Mouse (Mus musculus): ENCODE measurements around the gene Nrp1.

Nrp1 gene

GRCm38 (mm10) chr8:128466681-128467430 is 108.5 kb downstream of the Nrp1 start:
- DNase-seq (ENCODE audit: low spot score in 2 of 2), result no peak

GRCm38 (mm10) chr8:128470097-128470496 is 111.7 kb downstream of the Nrp1 start:
- no peak for DNase-seq (ENCODE audit: low spot score in 2 of 2)

- DNase-seq (ENCODE audit: low spot score in 2 of 2), result no peak
These were observed 112.8 kb downstream of the Nrp1 start for GRCm38 (mm10) chr8:128471186-128471585.

- no peak for DNase-seq (ENCODE audit: low spot score in 2 of 2)
These were observed 114.5 kb downstream of the Nrp1 start for GRCm38 (mm10) chr8:128472871-128473270.

GRCm38 (mm10) chr8:128473456-128474239 is 115.2 kb downstream of the Nrp1 start:
- no peak for DNase-seq (ENCODE audit: low spot score in 2 of 2)

GRCm38 (mm10) chr8:128474614-128475013 is 116.2 kb downstream of the Nrp1 start:
- no peak for DNase-seq (ENCODE audit: low spot score in 2 of 2)

GRCm38 (mm10) chr8:128476206-128476605 is 117.8 kb downstream of the Nrp1 start:
- DNase-seq (ENCODE audit: low spot score in 2 of 2), result no peak

- no peak for DNase-seq (ENCODE audit: low spot score in 2 of 2)
These were observed 119.6 kb downstream of the Nrp1 start for GRCm38 (mm10) chr8:128478017-128478416.

- DNase-seq (ENCODE audit: low spot score in 2 of 2), result no peak
These were observed 121.1 kb downstream of the Nrp1 start for GRCm38 (mm10) chr8:128479309-128480013.

- DNase-seq (ENCODE audit: low spot score in 2 of 2), result no peak
These were observed 122.7 kb downstream of the Nrp1 start for GRCm38 (mm10) chr8:128480896-128481665.

GRCm38 (mm10) chr8:128483344-128483743 is 124.9 kb downstream of the Nrp1 start:
- no peak for DNase-seq (ENCODE audit: low spot score in 2 of 2)

GRCm38 (mm10) chr8:128484720-128485124 is 126.3 kb downstream of the Nrp1 start:
- no peak for DNase-seq (ENCODE audit: low spot score in 2 of 2)

- DNase-seq (ENCODE audit: low spot score in 2 of 2), result no peak
These were observed 127.6 kb downstream of the Nrp1 start for GRCm38 (mm10) chr8:128486043-128486442.

- no peak for DNase-seq (ENCODE audit: low spot score in 2 of 2)
These were observed 129.8 kb downstream of the Nrp1 start for GRCm38 (mm10) chr8:128487966-128488931.

- DNase-seq (ENCODE audit: low spot score in 2 of 2), result no peak
These were observed 130.9 kb downstream of the Nrp1 start for GRCm38 (mm10) chr8:128489351-128489750.

GRCm38 (mm10) chr8:128491126-128492067 is 133.0 kb downstream of the Nrp1 start:
- peak in 1 of 2 experiments; percentile 75 for DNase-seq (ENCODE audit: low spot score in 2 of 2)

- no peak for DNase-seq (ENCODE audit: low spot score in 2 of 2)
These were observed 135.4 kb downstream of the Nrp1 start for GRCm38 (mm10) chr8:128493801-128494200.

GRCm38 (mm10) chr8:128498836-128499235 is 140.4 kb downstream of the Nrp1 start:
- DNase-seq (ENCODE audit: low spot score in 2 of 2), result no peak

- DNase-seq (ENCODE audit: low spot score in 2 of 2), result no peak
These were observed 145.9 kb downstream of the Nrp1 start for GRCm38 (mm10) chr8:128504136-128504829.

Measured in left cerebral cortex, adult 9 months (tissue).